ENCODE assay signal across 12 mouse cellular contexts in the genomic region with DNA sequence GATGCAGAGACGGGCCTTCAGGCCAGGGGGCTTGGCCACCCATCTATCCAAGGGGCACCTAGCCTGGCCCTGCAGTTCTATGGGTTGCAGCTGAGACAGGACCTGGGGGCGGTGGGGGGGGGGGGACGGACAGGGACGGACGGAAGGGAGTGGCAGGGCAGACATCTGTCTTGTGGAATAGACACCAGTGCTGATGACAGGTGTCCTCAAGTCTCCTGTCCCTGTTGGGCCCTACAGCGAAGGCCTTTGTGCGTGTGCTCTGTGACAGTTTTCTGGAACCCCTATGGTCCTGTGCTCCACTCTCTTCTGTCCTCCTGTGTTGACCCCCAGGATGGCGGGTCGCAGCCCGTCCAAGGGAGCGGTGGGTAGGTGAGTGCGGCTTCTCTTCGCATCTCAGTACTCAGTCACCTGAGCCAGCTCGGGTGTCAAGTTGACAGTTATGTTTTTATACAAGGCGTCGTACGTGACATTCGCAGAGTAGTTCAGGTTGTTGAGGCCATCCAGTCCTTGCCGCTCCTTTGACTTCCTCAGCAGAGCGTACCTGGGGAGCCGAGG. TPM values are rescaled to one million over a fixed set of nuclear protein-coding genes. Genes with fewer than 3 reads are reported as not detected.
DNase-seq lines count a peak whose midpoint lies in the region; ATAC-seq and TF ChIP-seq lines count a peak whose summit lies in the region.
"Had no signal": no experiment of that assay in that cellular context is flagged by ENCODE, and none has a peak within 500 bp of the region (broad histone marks: within the 10 kb centered on the region; RNA-seq: fewer than 3 reads in every experiment).

No protein-coding gene starts in this region.

- ATAC-seq in cerebellum, adult (ENCODE audit: insufficient number of reproducible peaks, low FRiP score, low TSS enrichment): no peak
- ATAC-seq in kidney, embryonic 15.5 days (replicated peaks; ENCODE audit: low FRiP score): no peak

- peak overlapping the region; percentile 7; the same call in 1 of the 2 replicates for H3K27ac ChIP-seq in kidney, embryonic 15.5 days
- no peak overlapping the region for H3K27ac ChIP-seq in thymus, adult 2 months (ENCODE audit: control insufficient read depth, insufficient read depth, low read length)
- H3K27ac ChIP-seq: embryonic facial prominence, embryonic 12.5 days had no signal

- no peak for TF ChIP-seq CTCF in thymus, adult 2 months (IDR thresholded peaks at IDR 0.05; ENCODE audit: borderline replicate concordance, control insufficient read depth, extremely low read depth, insufficient read depth, low read length, poor library complexity)

- H3K9ac ChIP-seq in kidney, embryonic 15.5 days: no peak overlapping the region
- H3K9ac ChIP-seq: embryonic facial prominence, embryonic 12.5 days; heart, embryonic 15.5 days; liver, embryonic 13.5 days had no signal

- no peak for TF ChIP-seq POLR2A in thymus, adult 2 months (IDR thresholded peaks at IDR 0.05; ENCODE audit: control insufficient read depth, extremely low read depth, insufficient read depth, low read length, poor library complexity)

- H3K4me1 ChIP-seq in kidney, embryonic 15.5 days: peaks cover 24% of the 10 kb centered on the region
- peaks cover 18% of the 10 kb centered on the region for H3K4me1 ChIP-seq in thymus, adult 2 months (replicated peaks; ENCODE audit: control insufficient read depth, insufficient read depth, low read length)
- H3K4me1 ChIP-seq: embryonic facial prominence, embryonic 12.5 days had no signal

- no peak overlapping the region for H3K4me3 ChIP-seq in kidney, embryonic 15.5 days (replicated peaks)
- H3K4me3 ChIP-seq in thymus, adult 2 months (ENCODE audit: control insufficient read depth, insufficient read depth, low read length): no peak overlapping the region
- H3K4me3 ChIP-seq: embryonic facial prominence, embryonic 12.5 days; heart, embryonic 15.5 days; liver, embryonic 13.5 days had no signal

- WGBS in kidney, embryonic 15.5 days: 79% methylated on average over 21 of the region's 21 CpGs
- 94% methylated on average over 21 of the region's 21 CpGs for WGBS in thymus, adult 2 months

- H3K4me2 ChIP-seq in kidney, embryonic 15.5 days: no peak overlapping the region
- H3K4me2 ChIP-seq: embryonic facial prominence, embryonic 12.5 days; heart, embryonic 15.5 days; liver, embryonic 13.5 days had no signal

- no peaks in the 10 kb centered on the region for H3K27me3 ChIP-seq in kidney, embryonic 15.5 days
- H3K27me3 ChIP-seq in thymus, adult 2 months (ENCODE audit: control insufficient read depth, insufficient read depth, low read length): no peaks in the 10 kb centered on the region
- H3K27me3 ChIP-seq: embryonic facial prominence, embryonic 12.5 days; heart, embryonic 15.5 days; liver, embryonic 13.5 days had no signal

- H3K9me3 ChIP-seq in kidney, embryonic 15.5 days (replicated peaks): no peaks in the 10 kb centered on the region
- H3K9me3 ChIP-seq: embryonic facial prominence, embryonic 12.5 days; G1E; heart, embryonic 15.5 days; liver, embryonic 13.5 days had no signal

- peak; percentile 44 for DNase-seq in cerebellum, adult 11-12 months
- no peak for DNase-seq in kidney, postnatal 25 days
- peak; percentile 2 for DNase-seq in thymus, postnatal 14 days
- no peak for DNase-seq in thymus, adult 2 months
- peak; percentile 0 to 2 for DNase-seq in layer of hippocampus, postnatal 36 days
- no peak for DNase-seq in heart, postnatal 25 days (ENCODE audit: low spot score)
- DNase-seq: liver, embryonic 13.5 days had no signal

- peaks cover 44% of the 10 kb centered on the region for H3K36me3 ChIP-seq in kidney, embryonic 15.5 days
- H3K36me3 ChIP-seq in thymus, adult 2 months (ENCODE audit: control insufficient read depth, insufficient read depth, low read length): no peaks in the 10 kb centered on the region
- H3K36me3 ChIP-seq: G1E had no signal

- intact Hi-C loops in heart, postnatal 25 days (cut with DNase I): loop anchor here (5.0 kb wide), 1 partner anchor 101 kb away; no protein-coding TSS in a partner anchor

RNA-seq across cellular contexts. Expression of a gene that starts 48.0 kb away (rescaled TPM):
- 9.6 and 12.7 TPM in 2 replicates for polyA plus RNA-seq in kidney, embryonic 15.5 days (2015; fragmentation: Nextera tagmentation; extraction: Ambion mirVana)
- 10.9 and 14.2 TPM in 2 replicates for polyA plus RNA-seq in thymus, adult 2 months (2012; rRNA removed)
- total RNA-seq in layer of hippocampus, postnatal 36 days (2021): 10 to 100 TPM; 44.2 to 49.7 TPM
- 10 to 100 TPM; 12.7 to 14.6 TPM for total RNA-seq in heart, postnatal 25 days (2021)

Comparison
In these comparisons a context has a peak if more than half of its experiments do, and no peak if none do; other contexts are left out.
1. DNase-seq: peak in cerebellum, adult 11-12 months (single experiment), thymus, postnatal 14 days (single experiment) and layer of hippocampus, postnatal 36 days (2 of 2); none in kidney, postnatal 25 days (0 of 2), thymus, adult 2 months (single experiment) and heart, postnatal 25 days (single experiment).